Mouse (Mus musculus) right cerebral cortex, postnatal 36 days (tissue): ENCODE data around the gene Stat1.

Experiments used
- DNase-seq, 2 experiments: peaks; one replicate each; pipeline ENCODE4 v3.0.0; 2022; ENCODE audit warnings: low spot score in 2 of 2, mixed read lengths in 1 of 2

The Stat1 gene

GRCm38 (mm10) chr1:52163707-52164457, 44.6 kb downstream of the Stat1 start:
- DNase-seq = no peak

DNA sequence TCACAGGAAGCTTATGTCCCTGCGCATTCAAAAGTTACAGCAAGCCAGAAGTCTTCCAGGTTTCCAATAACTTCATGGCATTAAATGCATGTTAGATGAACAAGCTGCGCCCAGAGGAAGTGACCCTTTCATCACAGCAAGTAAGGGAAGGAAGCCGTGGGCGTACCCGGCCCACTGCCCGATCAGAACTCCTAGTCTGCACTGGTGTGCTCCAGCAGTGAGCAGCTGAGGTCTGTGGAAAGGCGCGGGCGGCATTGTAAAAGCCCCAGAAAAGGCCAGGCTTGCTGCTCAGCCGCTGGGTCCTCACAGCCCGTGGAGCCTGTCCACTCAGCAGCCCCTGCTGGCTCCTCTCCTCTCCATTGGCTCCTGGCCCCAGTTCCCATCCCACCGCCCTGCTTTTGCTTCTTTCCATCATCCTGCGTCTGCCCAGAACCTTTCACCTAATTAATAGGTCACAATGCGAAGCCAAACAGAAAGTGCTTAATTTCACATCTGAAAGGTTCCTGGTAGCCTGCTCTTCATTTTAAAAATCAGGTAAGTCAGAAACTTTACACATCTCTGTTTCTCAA, 47.5 kb downstream of the Stat1 start:
- DNase-seq = no peak

DNA sequence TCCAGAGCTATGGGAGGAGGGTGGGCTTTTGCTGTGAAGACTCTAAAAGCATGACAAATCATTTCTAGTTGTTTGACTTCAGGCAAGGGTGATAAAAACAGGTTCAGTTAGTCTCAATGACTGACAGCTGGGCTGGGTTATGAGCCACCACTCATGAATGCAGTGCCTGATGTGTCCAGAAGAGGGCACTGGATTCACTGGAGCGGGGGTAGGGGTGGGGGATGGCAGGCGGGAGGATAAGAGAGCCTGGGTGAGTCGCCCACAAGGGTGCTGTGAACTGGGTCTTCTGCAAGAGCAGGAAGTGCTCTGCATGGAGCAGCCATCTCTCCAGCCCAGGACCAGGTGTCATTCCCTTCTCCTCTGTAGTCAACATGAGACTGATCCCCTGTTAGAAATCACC, 50.8 kb downstream of the Stat1 start:
- DNase-seq = no peak

GRCm38 (mm10) chr1:52170747-52171146, 51.5 kb downstream of the Stat1 start:
- no peak for DNase-seq

GRCm38 (mm10) chr1:52171271-52171670, 52.0 kb downstream of the Stat1 start:
- DNase-seq = no peak

DNA sequence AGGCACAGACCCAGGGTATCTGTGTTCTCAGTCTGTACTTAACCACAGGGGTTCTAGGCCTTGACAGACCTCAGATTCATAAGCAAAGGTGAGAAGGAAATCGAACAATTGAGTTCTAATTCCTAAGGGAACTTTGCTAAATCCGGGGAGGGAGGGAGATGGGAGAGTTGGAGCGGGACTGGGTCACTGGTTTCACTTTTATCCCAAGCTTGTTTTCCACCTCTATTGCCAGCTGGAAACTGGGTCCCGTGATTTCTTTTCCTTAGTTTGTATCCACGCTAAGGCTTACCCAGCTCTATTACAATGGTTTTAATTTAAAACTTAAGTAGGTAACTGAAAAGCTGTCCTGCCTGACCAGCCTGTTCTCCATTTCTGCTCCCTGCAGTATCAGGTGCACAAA, 56.1 kb downstream of the Stat1 start:
- no peak for DNase-seq

DNA sequence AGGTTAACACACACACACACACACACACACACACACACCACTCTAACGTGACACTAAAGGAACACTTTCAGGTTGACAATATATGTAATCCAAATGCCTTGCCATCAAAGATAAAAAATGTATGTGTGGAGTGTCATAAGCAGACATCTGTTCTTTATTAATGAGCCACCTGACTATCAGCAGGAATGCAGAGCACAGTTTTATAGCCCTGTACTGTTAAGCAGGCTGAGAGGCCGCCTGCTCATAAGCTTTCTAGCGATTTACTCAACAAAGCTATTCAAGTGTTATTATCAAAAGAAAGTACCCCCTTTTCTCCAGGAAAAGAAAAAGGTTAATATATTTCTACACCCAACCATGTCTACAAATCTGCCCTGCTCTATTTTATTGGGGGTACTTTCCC, 56.7 kb downstream of the Stat1 start:
- DNase-seq = no peak

- DNase-seq = no peak
Measured at GRCm38 (mm10) chr1:52176999-52177398, 57.8 kb downstream of the Stat1 start.

GRCm38 (mm10) chr1:52179939-52180568, 60.8 kb downstream of the Stat1 start:
- no peak for DNase-seq

- no peak for DNase-seq
Measured at GRCm38 (mm10) chr1:52181994-52182393, 62.8 kb downstream of the Stat1 start.

DNA sequence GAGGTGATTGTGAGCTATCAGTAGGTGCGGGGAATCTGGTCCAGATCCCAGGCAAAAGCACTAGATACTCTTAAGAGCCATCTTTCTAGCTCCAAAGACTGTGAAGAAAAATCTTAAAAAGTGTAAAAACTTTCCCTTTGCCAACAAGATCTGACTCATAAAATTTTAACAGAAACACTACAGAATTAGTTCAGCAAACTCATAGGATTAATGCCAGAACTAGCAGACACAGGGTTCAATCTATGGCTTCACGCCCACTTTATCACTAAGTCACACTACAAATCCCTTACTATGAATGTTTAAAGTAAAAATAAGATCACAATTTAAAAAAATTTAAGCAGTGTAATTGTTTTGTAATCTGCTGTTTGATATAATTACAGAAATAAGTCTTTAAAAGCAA, 63.8 kb downstream of the Stat1 start:
- no peak for DNase-seq
